Mouse (Mus musculus): ENCODE results near the gene Gm10428.

Gene Gm10428

DNA sequence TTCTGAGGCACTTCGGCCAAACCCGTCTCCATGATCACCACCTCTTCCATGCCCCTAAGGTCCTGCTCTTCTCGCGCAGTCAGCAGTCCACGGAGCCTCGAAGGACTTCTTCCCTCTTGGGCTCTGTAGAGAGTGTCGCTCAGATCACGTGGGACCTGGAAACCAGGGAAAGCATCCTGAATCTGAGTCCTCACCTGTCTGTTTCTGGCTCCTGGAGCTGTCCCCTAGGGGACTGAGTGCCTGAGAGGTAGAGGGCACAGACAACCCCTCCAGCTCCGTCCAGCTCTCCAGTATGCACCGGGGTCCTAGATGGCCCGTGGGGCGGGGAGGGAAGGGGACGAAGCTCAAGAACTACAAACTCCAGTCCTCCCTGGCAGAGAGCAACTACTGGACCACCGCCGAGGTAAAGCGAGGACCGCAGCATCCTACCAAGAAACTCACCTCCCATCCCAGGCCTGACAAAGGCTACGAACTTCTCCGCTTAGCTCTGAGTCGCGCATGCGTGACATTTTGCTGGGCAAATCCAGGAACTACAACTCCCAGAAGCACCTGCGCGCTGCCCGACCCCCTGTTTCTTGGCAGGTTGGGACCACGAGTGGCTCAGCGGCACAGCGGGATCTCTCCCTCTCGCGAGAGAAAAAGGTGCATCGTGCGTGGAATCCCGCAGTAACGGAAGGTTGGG, 36.2 kb downstream of the Gm10428 start, which contains the start of gene Zfp286:
Zfp286 (minus strand) TSS at position 528 of the 682 bp plus-strand sequence.
- 5% methylated on average over 34 of the region's 34 CpGs for WGBS

DNA sequence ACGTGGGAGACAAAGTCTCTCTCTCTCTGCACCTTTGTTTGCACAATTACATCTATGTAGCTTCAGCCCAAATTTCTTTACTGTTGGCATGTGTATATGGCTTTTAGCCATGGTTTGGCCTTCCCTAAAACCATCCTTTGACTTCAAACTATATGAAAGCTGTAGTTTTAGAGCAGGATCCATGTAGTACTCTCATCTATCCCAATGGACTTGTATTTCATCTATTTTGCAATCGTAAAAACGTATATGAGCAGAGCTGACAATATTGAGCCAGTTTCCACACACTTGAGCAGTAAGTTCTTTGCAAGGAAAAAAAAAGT, 36.7 kb downstream of the Gm10428 start:
- 46% methylated on average over 3 of the region's 3 CpGs for WGBS

Data from cerebral cortex, adult 2 months (tissue).